Comparison of ENCODE assay signal across 10 mouse cellular contexts in genomic region chr11:45472171-45472570, GRCm38 (mm10).
DNase-seq lines count a peak whose midpoint lies in the region; ATAC-seq lines count a peak whose summit lies in the region.
"Had no signal": no experiment of that assay in that cellular context is flagged by ENCODE, and none has a peak within 500 bp of the region (broad histone marks: within the 10 kb centered on the region; RNA-seq: fewer than 3 reads in every experiment).

No protein-coding gene starts in this region.

- no peak for DNase-seq in frontal cortex, postnatal 14 days (ENCODE audit: low spot score in 2 of 2)
- peak; percentile 9 for DNase-seq in right cerebral cortex, adult 18-20 months
- DNase-seq in right cerebral cortex, postnatal 4 days = no peak
- peak; percentile 27 to 70 for DNase-seq in cerebellum, postnatal 4 days (ENCODE audit: low spot score in 2 of 2)
- DNase-seq in urinary bladder, postnatal 14 days (ENCODE audit: low spot score) = no peak
- DNase-seq in urinary bladder, postnatal 36 days (ENCODE audit: low spot score in 2 of 2) = no peak
- DNase-seq: liver had no signal

- peak; percentile 86 for ATAC-seq in frontal cortex, adult (ENCODE audit: low TSS enrichment)
- no peak for ATAC-seq in erythroblast, adult 5-6 weeks (replicated peaks; ENCODE audit: low FRiP score, poor library complexity, severe bottlenecking)
- ATAC-seq: intestine, embryonic 16.5 days had no signal

Comparison
In these comparisons a context has a peak if more than half of its experiments do, and no peak if none do; other contexts are left out.
1. DNase-seq: peak in right cerebral cortex, adult 18-20 months (single experiment) and cerebellum, postnatal 4 days (2 of 2); none in frontal cortex, postnatal 14 days (0 of 2), right cerebral cortex, postnatal 4 days (single experiment), urinary bladder, postnatal 14 days (single experiment) and urinary bladder, postnatal 36 days (0 of 2).